Mouse (Mus musculus) limb, embryonic 13.5 days (tissue): ENCODE measurements around the gene Fam149a. TPM values are rescaled to one million over a fixed set of nuclear protein-coding genes. Genes with fewer than 3 reads are reported as not detected.
A peak's percentile ranks its signal among the peaks of the same experiment; 100 is the strongest.
"Not testable (repeated sequence)": the region's sequence is repeated elsewhere in the genome, so short reads cannot be mapped to it uniquely, and the experiment has no call there.

Experiments
- ATAC-seq: fragments of 200-750 bp; cut with Nextera tagmentation; 2 replicates; pipeline ENCODE4 v1.8.0; 2017; ENCODE audit warnings: low read depth, moderate number of reproducible peaks, moderate TSS enrichment; ENCODE audit not compliant: low FRiP score
- H3K27ac ChIP-seq: fragments of 300-500 bp; sonication (generic); 2 replicates; pipeline ENCODE4 v1.5.1; 2015; ENCODE audit warnings: inconsistent platforms, mild to moderate bottlenecking, moderate library complexity
- H3K27me3 ChIP-seq: fragments of 300-500 bp; sonication (generic); 2 replicates; pipeline ENCODE4 v1.6.1; 2015; ENCODE audit warnings: mild to moderate bottlenecking, inconsistent platforms
- H3K36me3 ChIP-seq: fragments of 300-500 bp; sonication (generic); 2 replicates; pipeline ENCODE4 v1.6.1; 2015; ENCODE audit warnings: inconsistent platforms, mild to moderate bottlenecking, moderate library complexity
- H3K4me1 ChIP-seq: fragments of 300-500 bp; sonication (generic); 2 replicates; pipeline ENCODE4 v1.6.1; 2015; ENCODE audit warnings: inconsistent platforms
- H3K4me2 ChIP-seq: fragments of 300-500 bp; sonication (generic); replicated peaks from 2 replicates; pipeline ENCODE4 v1.6.1; 2015; ENCODE audit warnings: inconsistent platforms, mild to moderate bottlenecking, moderate library complexity
- H3K4me3 ChIP-seq: fragments of 300-500 bp; sonication (generic); 2 replicates; pipeline ENCODE4 v1.5.1; 2015; ENCODE audit warnings: moderate library complexity, mild to moderate bottlenecking, inconsistent platforms
- H3K9ac ChIP-seq: fragments of 300-500 bp; sonication (generic); 2 replicates; pipeline ENCODE4 v1.6.1; 2015; ENCODE audit warnings: mild to moderate bottlenecking, inconsistent platforms
- H3K9me3 ChIP-seq: fragments of 300-500 bp; sonication (generic); 2 replicates; pipeline ENCODE4 v1.6.1; 2016; ENCODE audit warnings: inconsistent platforms
- WGBS: fragments of 180-500 bp; shearing (Covaris S2); methylation state at CpG from one replicate; pipeline ENCODE4 v1.1.7; 2015; 5-methylcytosine and 5-hydroxymethylcytosine counted together
- polyA plus RNA-seq: library from polyadenylated mRNA; unstranded; fragments of >200 nt; fragmentation: Nextera tagmentation; extraction: Ambion mirVana; gene quantifications from 2 replicates; pipeline ENCODE4 v1.2.1, GENCODE M21; 2015

Gene Fam149a
- polyA plus RNA-seq, 1 experiment from 2014 or later, result 12.1 TPM

DNA sequence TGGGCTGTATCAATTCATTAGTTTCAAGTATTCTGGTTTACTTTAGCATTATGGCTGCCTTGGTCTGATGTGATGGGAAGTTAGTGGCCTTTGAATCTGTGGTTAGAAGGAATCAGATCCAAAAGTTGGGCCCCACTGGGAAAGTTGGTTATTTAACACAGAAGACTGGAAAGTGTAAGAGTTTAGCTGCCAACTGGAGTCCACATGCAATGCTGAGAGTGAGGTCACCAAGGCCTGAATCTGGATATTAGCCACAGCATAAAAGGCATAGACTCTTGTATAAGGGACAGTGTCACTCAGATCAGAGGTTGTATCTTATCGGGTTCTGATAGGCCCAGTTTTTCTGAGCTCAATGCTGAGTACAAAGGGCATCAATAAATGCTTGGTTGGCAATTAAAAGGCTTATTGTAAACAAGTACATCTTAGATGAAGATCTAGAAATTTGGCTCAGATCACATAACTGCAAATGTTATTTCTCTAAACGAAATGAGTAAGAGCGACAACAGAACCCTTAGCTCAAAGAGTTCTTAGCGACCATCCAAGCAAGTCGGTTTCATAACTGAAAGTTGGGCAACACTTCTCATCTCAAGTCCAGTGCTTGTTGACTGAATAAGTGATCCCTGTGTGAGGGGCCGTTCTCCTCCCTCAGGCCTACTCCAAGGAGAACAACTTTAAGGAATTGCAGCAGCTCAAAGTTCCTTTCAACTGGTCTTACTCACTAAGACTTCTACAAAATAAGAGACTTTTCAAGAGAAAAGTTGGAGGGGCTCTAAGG lies 52.7 kb downstream of the Fam149a start:
- H3K36me3 ChIP-seq, result no peaks in the 10 kb centered on the region
- no peak overlapping the region for H3K4me3 ChIP-seq
- H3K9ac ChIP-seq, result no peak overlapping the region
- peaks cover 6% of the 10 kb centered on the region for H3K4me1 ChIP-seq
- no peak overlapping the region for H3K27ac ChIP-seq
- no peak overlapping the region for H3K4me2 ChIP-seq
- no peak for ATAC-seq
- 0 out of 2 replicates have a peak, but pooled peaks cover 4% of the 10 kb centered on the region for H3K27me3 ChIP-seq
- H3K9me3 ChIP-seq, result no peaks in the 10 kb centered on the region
- WGBS, result 92% methylated on average over 6 of the region's 6 CpGs

DNA sequence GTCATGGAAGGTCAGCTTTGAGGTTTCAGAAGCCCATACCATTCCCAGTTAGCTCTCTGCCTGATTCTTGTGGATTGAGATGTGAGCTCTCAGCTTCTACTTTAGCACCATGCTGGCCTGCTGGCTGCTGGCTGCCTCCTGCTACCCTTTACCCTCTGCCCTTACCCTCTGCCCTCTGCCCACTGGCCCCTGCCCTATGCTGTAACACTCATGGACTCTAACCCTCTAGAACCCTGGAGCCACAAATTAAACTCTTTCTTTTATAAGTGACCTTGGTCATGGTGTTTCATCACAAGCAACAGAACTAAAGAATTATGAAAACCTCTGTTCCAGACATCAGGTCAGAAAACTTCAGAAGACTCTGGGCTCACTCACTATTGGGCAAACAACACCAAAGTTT lies 55.0 kb downstream of the Fam149a start:
- H3K9me3 ChIP-seq, H3K27me3 ChIP-seq, H3K27ac ChIP-seq, H3K4me1 ChIP-seq, H3K4me2 ChIP-seq, ATAC-seq, H3K36me3 ChIP-seq, H3K9ac ChIP-seq, H3K4me3 ChIP-seq: not testable (repeated sequence)

- Histone ChIP-seq H3K36me3 (no peaks in the 10 kb centered on the region), H3K4me2 (no peak overlapping the region), H3K9ac (no peak overlapping the region), H3K27me3 (no peaks in the 10 kb centered on the region), H3K9me3 (no peaks in the 10 kb centered on the region), H3K4me1 (no peaks in the 10 kb centered on the region), H3K4me3 (no peak overlapping the region), H3K27ac (no peak overlapping the region)
- WGBS, result 82% methylated on average over 4 of the region's 4 CpGs
- ATAC-seq, result no peak
Observed at GRCm38 (mm10) chr8:45324151-45324550, 57.9 kb downstream of the Fam149a start.

DNA sequence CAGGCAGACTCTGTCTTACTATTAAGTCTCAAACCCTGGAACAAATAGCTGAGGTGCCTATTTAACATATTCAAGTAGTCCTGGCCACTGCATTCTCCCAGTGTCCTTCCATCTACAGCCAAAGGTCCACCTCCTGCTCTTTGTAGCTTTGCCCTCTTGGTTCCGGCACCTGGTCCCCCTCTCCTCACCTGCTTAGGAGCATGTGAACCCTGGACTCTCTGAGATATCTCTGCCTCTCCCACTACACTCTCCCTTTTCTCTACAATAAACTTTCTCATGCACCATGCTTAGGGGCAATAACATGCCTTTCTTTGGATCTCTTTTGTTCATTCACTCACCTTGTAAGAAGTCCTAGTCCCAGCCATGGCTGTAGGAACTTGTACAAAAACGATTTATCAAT lies 60.7 kb downstream of the Fam149a start:
- Histone ChIP-seq H3K4me2 (no peak overlapping the region), H3K4me1 (no peaks in the 10 kb centered on the region)

GRCm38 (mm10) chr8:45320930-45321329 lies 61.2 kb downstream of the Fam149a start:
- Histone ChIP-seq H3K27me3 (no peaks in the 10 kb centered on the region), H3K4me3 (no peak overlapping the region), H3K4me2 (no peak overlapping the region), H3K27ac (no peak overlapping the region), H3K4me1 (no peaks in the 10 kb centered on the region), H3K9me3 (no peaks in the 10 kb centered on the region), H3K9ac (no peak overlapping the region), H3K36me3 (no peaks in the 10 kb centered on the region)
- ATAC-seq, result no peak
- WGBS, result 75% methylated on average over 1 of the region's 1 CpGs

More for the DNA sequence above, 60.7 kb downstream of the Fam149a start:
- ATAC-seq, result no peak
- H3K4me3 ChIP-seq, result no peak overlapping the region
- no peak overlapping the region for H3K27ac ChIP-seq
- H3K36me3 ChIP-seq, result no peaks in the 10 kb centered on the region
- no peaks in the 10 kb centered on the region for H3K27me3 ChIP-seq
- no peak overlapping the region for H3K9ac ChIP-seq
- H3K9me3 ChIP-seq, result no peaks in the 10 kb centered on the region
- 85% methylated on average over 2 of the region's 2 CpGs for WGBS

DNA sequence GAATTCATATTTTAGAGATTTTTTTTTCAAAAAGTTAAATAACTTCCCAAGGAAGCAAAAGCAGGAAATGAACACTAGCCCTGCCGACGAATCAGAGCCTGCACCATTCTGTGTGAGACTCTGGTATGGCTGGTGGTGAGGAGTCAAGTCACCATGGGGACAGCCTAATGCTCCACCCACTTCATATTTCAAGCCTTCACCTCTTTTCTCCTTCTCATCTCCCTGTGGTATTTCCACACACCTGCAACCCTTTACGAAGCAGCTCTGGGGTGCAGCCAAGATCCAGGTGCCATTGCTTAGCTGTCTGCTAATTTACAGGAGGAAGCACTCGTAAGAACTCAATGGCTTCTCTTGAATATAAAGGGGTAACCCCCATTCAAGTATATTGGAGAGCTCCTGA lies 71.1 kb downstream of the Fam149a start:
- H3K9me3 ChIP-seq, result no peaks in the 10 kb centered on the region
- ATAC-seq, result no peak
- WGBS, result 76% methylated on average over 4 of the region's 4 CpGs

DNA sequence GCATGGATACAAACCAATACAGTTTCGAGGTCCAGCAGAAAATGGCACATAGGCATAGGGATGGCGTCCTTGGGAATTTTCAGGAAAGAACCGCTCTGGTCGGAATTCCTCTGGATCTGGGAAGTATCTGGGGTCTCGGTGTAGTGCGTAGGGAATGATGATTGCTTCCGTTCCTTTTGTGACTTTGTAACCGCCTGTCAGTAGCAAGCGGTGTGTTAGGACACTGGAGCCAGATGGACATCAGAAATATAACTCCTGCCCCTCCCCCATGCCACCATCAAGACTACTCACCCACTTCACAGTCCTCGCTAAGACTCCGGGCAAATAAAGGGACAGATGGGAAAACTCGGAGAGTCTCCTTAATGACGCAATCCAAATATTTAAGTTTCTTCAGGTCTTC lies 73.7 kb downstream of the Fam149a start, which contains the start of gene Gm45753:
TSS of gene Gm45753 (minus strand) at position 101 of the 400 bp plus-strand sequence.
- H3K4me3 ChIP-seq, result no peak within 1 kb of the TSS

More for the DNA sequence above, 71.1 kb downstream of the Fam149a start:
- Histone ChIP-seq H3K27ac (no peak overlapping the region), H3K4me3 (no peak overlapping the region), H3K27me3 (no peaks in the 10 kb centered on the region), H3K4me2 (no peak overlapping the region), H3K4me1 (no peaks in the 10 kb centered on the region), H3K36me3 (no peaks in the 10 kb centered on the region), H3K9ac (no peak overlapping the region)

DNA sequence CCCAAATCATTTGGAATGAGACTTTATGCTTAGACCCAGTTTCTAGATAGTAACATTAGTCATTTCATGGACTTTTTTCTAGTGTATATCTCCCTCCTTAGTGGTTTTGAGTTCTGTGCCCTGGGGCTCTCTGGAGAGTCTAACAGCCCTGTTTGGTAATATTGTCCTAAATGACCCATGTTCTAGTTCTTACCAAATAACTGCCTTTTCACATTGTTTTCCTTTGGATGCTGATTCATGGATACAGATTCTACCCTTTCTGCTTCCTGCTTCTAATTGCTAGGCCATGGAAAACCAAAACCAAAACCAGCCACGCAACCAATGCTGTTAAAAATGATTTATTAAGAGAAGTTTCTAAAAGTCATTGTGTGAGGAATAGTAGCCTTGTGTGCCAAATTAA lies 76.6 kb downstream of the Fam149a start:
- Histone ChIP-seq H3K9me3 (no peaks in the 10 kb centered on the region), H3K27ac (no peak overlapping the region), H3K4me3 (no peak overlapping the region), H3K36me3 (no peaks in the 10 kb centered on the region), H3K9ac (no peak overlapping the region), H3K4me1 (no peaks in the 10 kb centered on the region), H3K27me3 (no peaks in the 10 kb centered on the region), H3K4me2 (no peak overlapping the region)
- no peak for ATAC-seq
- WGBS, result 67% methylated on average over 1 of the region's 1 CpGs

More for the DNA sequence above, 73.7 kb downstream of the Fam149a start, which contains the start of gene Gm45753:
- no peak for ATAC-seq
- Histone ChIP-seq H3K27ac (no peak within 1 kb of the TSS), H3K27me3 (no peaks in the 10 kb centered on the region), H3K4me2 (no peak within 1 kb of the TSS), H3K9ac (no peak within 1 kb of the TSS), H3K4me1 (no peaks in the 10 kb centered on the region), H3K36me3 (no peaks in the 10 kb centered on the region), H3K9me3 (no peaks in the 10 kb centered on the region)
- 93% methylated on average over 13 of the region's 13 CpGs for WGBS

DNA sequence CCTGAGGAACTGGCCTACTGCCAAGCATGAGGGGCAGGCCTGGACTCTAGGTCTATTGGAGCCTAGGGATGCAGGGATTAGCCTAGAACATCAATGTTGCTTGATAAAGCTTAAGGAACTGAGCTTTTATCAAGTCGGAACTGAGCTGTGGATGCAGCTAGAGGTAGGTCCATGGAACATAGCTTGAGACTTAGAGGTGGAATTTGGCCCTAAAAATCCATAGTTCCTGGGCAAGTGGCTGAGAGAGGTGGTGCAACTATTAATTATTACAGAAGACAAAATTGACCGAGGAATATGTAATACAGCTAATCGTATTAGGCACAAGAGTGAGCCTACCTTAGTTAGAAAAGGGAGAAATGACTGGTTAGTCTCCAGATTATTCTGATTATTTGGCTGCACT lies 77.7 kb downstream of the Fam149a start:
- H3K27ac ChIP-seq, result no peak overlapping the region
- no peak overlapping the region for H3K4me2 ChIP-seq
- H3K4me3 ChIP-seq, result no peak overlapping the region
- no peaks in the 10 kb centered on the region for H3K9me3 ChIP-seq
- ATAC-seq, result no peak
- H3K36me3 ChIP-seq, result no peaks in the 10 kb centered on the region
- no peak overlapping the region for H3K9ac ChIP-seq
- H3K27me3 ChIP-seq, result no peaks in the 10 kb centered on the region
- WGBS, result 91% methylated on average over 3 of the region's 3 CpGs
- H3K4me1 ChIP-seq, result no peaks in the 10 kb centered on the region

DNA sequence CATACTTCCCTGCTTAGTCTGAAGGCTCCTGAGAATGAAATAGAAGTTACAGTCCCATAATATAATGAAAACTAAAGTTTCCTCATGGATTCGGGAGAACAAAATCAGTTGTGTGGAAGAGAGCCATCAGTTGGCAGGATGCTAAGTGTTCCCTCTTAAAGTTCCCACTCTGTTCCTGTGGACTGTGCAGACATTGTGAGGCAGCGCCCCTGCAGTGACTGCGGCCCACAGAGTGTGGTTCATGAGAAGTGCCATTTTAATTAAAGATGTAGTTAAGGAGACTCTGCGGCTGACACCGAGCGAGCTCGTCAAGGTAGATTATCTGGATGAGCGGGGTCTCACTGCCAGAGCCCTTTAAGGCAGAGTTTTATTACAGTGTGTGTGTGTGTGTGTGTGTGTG lies 79.7 kb downstream of the Fam149a start:
- H3K9ac ChIP-seq, result no peak overlapping the region
- no peaks in the 10 kb centered on the region for H3K4me1 ChIP-seq
- no peak overlapping the region for H3K4me2 ChIP-seq
- 37% methylated on average over 8 of the region's 8 CpGs for WGBS
- no peaks in the 10 kb centered on the region for H3K36me3 ChIP-seq
- H3K4me3 ChIP-seq, result no peak overlapping the region
- no peaks in the 10 kb centered on the region for H3K27me3 ChIP-seq
- no peak overlapping the region for H3K27ac ChIP-seq
- no peaks in the 10 kb centered on the region for H3K9me3 ChIP-seq
- peak; percentile 73; the same call in 1 of the 2 replicates for ATAC-seq

DNA sequence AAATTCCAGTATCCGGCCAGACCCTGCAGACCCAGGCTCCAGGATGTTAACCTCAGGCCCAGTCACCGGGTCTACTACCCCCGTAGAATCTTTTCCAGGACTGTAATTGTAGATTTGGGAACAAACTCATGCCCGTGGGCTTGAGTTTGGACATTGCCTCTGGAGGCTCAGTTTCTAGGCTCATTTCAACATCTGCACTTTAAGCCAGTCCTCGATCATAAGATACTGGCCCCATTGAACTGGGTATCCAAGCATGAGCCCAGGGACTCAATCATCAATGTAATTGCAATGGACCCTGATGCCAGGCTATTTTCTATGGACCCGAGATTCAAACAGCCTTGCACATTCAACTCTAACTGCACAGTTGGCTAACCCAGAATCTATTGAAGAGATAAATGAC lies 86.8 kb downstream of the Fam149a start:
- Histone ChIP-seq H3K27ac (no peak overlapping the region), H3K4me1 (no peaks in the 10 kb centered on the region), H3K4me2 (no peak overlapping the region), H3K4me3 (no peak overlapping the region), H3K9me3 (no peaks in the 10 kb centered on the region), H3K9ac (no peak overlapping the region), H3K36me3 (no peaks in the 10 kb centered on the region), H3K27me3 (no peaks in the 10 kb centered on the region)
- WGBS, result 90% methylated on average over 6 of the region's 6 CpGs
- no peak for ATAC-seq

DNA sequence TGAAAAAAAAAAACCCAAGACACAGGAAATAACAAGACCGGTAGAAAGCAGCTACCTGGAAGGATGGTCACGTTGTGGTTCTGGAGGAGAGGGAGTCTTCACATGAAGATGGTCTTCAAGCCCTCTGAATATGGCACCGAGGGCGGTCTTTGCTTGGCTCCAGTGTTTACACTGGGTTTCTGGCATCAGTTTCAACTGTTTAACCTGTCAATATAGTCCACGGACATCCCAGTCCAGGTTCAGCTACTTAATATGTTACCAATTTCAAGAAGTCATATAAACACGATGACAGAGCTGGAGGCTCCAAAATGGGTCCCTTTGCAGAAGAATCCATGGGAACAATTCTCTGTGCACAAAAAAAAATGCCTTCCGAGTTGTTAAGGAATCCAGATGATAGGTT lies 87.4 kb downstream of the Fam149a start, which contains the start of gene Klkb1:
TSS of gene Klkb1 (minus strand) at position 173 of the 400 bp plus-strand sequence.
- H3K4me3 ChIP-seq, result no peak within 1 kb of the TSS
- WGBS, result 89% methylated on average over 7 of the region's 7 CpGs
- ATAC-seq, result no peak
- H3K9me3 ChIP-seq, result no peaks in the 10 kb centered on the region
- H3K4me1 ChIP-seq, result no peaks in the 10 kb centered on the region
- no peaks in the 10 kb centered on the region for H3K36me3 ChIP-seq
- no peaks in the 10 kb centered on the region for H3K27me3 ChIP-seq
- no peak within 1 kb of the TSS for H3K9ac ChIP-seq
- no peak within 1 kb of the TSS for H3K27ac ChIP-seq
- no peak within 1 kb of the TSS for H3K4me2 ChIP-seq

DNA sequence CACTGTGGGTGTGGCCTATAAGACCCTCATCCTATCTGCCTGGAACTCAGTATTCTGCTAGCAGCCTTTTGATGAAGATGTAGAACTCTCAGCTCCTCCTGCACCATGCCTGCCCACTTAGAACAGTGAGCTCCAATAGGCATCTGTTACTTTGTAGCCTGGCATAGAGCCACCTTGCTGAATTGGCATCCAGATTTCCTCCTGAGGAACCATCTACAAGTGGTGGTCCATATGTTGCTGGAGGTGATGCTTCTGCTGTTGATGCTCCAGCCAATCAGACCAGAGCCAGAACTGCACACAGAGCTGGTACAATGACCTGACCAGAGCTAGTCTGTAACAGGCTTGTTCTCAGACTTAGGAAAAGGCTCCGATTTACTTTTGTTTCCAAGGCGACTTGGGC lies 90.3 kb downstream of the Fam149a start:
- H3K27ac ChIP-seq, result no peak overlapping the region
- no peaks in the 10 kb centered on the region for H3K27me3 ChIP-seq
- H3K9ac ChIP-seq, result no peak overlapping the region
- H3K4me3 ChIP-seq, result no peak overlapping the region
- 87% methylated on average over 2 of the region's 2 CpGs for WGBS
- H3K4me2 ChIP-seq, result no peak overlapping the region
- H3K4me1 ChIP-seq, result no peaks in the 10 kb centered on the region
- H3K36me3 ChIP-seq, result no peaks in the 10 kb centered on the region
- ATAC-seq, result no peak
- no peaks in the 10 kb centered on the region for H3K9me3 ChIP-seq
